Mouse (Mus musculus): ENCODE data around the gene Casq1. TPM values are rescaled to one million over a fixed set of nuclear protein-coding genes. Genes with fewer than 3 reads are reported as not detected.

Gene Casq1
- polyA plus RNA-seq, 1 experiment from 2014 or later = 2.3 TPM

GRCm38 (mm10) chr1:172204033-172204813 is 15.4 kb downstream of the Casq1 start:
- Histone ChIP-seq H3K9me3 (no peaks in the 10 kb centered on the region), H3K27ac (peak overlapping the region; percentile 99), H3K27me3 (no peaks in the 10 kb centered on the region), H3K4me1 (peaks cover 76% of the 10 kb centered on the region), H3K9ac (peak overlapping the region; percentile 91), H3K36me3 (replicated peaks) (peaks cover 12% of the 10 kb centered on the region), H3K4me3 (replicated peaks) (peak overlapping the region; percentile 84), H3K4me2 (peak overlapping the region; percentile 73)
- 0% methylated on average over 9 of the region's 9 CpGs for WGBS
- no peak for ATAC-seq (ENCODE audit: low FRiP score)

DNA sequence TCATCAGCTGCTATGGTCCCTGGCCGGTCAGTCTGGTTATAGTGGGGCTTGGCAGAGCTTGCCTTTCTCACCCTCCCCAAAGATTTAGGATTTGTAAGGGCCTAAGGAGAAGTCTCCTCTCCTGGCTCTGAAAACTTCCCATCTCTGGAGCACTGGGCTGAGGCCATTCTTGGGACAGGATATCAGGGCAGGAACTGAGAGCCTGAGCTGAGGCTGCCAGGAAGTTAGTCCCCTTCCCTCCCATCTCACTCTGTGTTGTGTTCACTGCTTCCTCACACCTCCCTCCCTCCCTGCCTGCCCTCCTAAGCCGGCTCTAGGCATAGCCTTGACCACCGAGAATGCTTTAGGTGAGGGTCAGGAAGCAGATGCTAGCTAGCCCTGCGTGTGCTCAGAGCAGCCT is 16.1 kb downstream of the Casq1 start:
- no peak for ATAC-seq (ENCODE audit: low FRiP score)
- Histone ChIP-seq H3K27me3 (no peaks in the 10 kb centered on the region), H3K27ac (peak overlapping the region; percentile 99), H3K4me1 (peaks cover 76% of the 10 kb centered on the region), H3K36me3 (replicated peaks) (peaks cover 18% of the 10 kb centered on the region), H3K4me2 (peak overlapping the region; percentile 73), H3K4me3 (replicated peaks) (peak overlapping the region; percentile 84), H3K9ac (peak overlapping the region; percentile 91), H3K9me3 (no peaks in the 10 kb centered on the region)
- WGBS = 1% methylated on average over 4 of the region's 4 CpGs

DNA sequence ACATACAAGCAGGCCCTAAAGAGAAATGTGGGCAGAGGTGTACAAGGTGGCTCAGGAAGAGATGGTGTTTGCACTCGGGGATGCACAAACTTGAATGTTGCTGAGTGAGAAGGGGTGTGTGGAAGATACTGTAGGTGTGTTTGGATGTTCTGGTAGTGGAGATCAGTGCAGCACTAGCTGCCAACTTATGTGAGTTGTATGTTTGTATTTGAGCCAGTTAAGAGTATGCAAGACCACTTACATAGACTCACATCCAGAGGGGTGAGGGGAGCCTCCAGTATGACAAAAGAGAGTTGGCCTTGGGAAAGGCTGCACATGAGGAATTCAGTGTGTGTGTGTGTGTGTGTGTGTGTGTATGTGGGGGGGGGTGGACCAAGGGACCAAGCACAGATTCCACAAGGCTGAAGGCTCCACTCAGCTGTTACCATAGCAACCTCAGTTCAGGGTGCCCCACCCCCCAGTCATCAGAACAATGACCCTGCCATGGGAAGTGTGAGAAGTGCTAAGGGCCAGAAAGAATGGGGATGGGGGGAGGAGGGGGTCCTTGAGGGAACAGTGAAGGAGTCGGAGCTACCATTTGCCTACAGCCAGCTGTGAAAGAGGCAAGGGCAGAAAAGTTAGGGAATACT is 16.7 kb downstream of the Casq1 start:
- H3K27ac ChIP-seq = peak overlapping the region; percentile 99
- H3K4me2 ChIP-seq = peak overlapping the region; percentile 73
- H3K9me3 ChIP-seq = no peaks in the 10 kb centered on the region
- H3K27me3 ChIP-seq = no peaks in the 10 kb centered on the region
- H3K9ac ChIP-seq = peak overlapping the region; percentile 91
- ATAC-seq (ENCODE audit: low FRiP score) = peak; percentile 65
- peaks cover 23% of the 10 kb centered on the region for H3K36me3 ChIP-seq (replicated peaks)
- H3K4me1 ChIP-seq = peaks cover 79% of the 10 kb centered on the region
- H3K4me3 ChIP-seq (replicated peaks) = peak overlapping the region; percentile 84
- WGBS = 6% methylated on average over 2 of the region's 2 CpGs

DNA sequence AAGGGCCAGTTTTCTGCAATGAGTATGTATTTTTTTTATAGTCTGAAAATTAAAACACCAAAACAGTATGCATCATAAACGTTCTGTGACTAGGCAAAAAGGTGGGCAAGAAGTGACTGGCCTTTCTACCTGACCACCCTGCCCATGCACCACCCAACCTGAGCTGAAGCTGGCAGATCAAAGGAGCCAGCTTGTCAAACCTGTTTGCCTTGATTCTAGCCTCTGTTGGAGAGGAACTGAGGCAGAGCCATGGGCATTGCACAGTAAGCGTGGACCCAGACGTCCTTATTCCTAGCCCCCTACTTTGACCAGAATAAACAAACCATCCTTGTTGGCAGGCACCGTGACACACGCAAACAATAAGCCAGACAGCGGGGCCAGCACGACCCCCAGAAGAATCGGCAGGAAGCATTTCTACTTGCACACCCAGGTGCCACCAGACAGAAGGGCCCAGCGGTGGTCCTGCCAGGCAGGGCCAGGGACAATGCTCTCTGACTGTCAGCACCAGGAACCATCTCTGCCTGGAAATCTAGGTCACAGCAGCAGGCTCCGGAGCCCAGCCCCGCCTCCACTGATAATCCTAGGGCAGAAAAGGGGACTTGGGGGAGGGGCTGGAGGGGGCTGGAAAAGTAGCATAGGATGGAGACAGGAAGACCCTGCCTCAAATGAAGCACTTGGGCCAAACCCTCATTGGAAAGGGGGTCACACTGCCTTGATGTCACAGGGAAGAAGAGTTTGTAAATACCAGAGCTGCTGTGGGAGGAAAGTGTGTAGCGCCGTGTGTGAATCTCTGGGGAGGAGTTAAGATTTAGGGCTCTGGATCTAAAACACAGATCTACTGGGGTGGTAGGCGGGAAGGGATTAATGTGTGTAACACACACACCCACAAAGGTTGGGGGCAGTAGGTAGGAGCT is 17.4 kb downstream of the Casq1 start:
- ATAC-seq (ENCODE audit: low FRiP score) = no peak
- H3K27me3 ChIP-seq = no peaks in the 10 kb centered on the region
- peaks cover 31% of the 10 kb centered on the region for H3K36me3 ChIP-seq (replicated peaks)
- peak overlapping the region; percentile 84 for H3K4me3 ChIP-seq (replicated peaks)
- no peaks in the 10 kb centered on the region for H3K9me3 ChIP-seq
- H3K9ac ChIP-seq = peak overlapping the region; percentile 61
- H3K4me1 ChIP-seq = peaks cover 73% of the 10 kb centered on the region
- H3K4me2 ChIP-seq = peak overlapping the region; percentile 73
- WGBS = 6% methylated on average over 14 of the region's 14 CpGs
- H3K27ac ChIP-seq = peak overlapping the region; percentile 99

GRCm38 (mm10) chr1:172200871-172201447 is 18.7 kb downstream of the Casq1 start:
- peak; percentile 73 for ATAC-seq (ENCODE audit: low FRiP score)
- Histone ChIP-seq H3K27ac (peak overlapping the region; percentile 99), H3K27me3 (no peaks in the 10 kb centered on the region), H3K4me3 (replicated peaks) (peak overlapping the region; percentile 84), H3K4me2 (peak overlapping the region; percentile 73), H3K36me3 (replicated peaks) (peaks cover 44% of the 10 kb centered on the region), H3K4me1 (peaks cover 69% of the 10 kb centered on the region), H3K9me3 (no peaks in the 10 kb centered on the region), H3K9ac (peak overlapping the region; percentile 39)
- 6% methylated on average over 7 of the region's 7 CpGs for WGBS

GRCm38 (mm10) chr1:172200161-172200560 is 19.5 kb downstream of the Casq1 start:
- WGBS = 73% methylated on average over 5 of the region's 5 CpGs
- peaks cover 51% of the 10 kb centered on the region for H3K36me3 ChIP-seq (replicated peaks)
- H3K4me2 ChIP-seq = peak overlapping the region; percentile 73
- no peaks in the 10 kb centered on the region for H3K27me3 ChIP-seq
- no peak for ATAC-seq (ENCODE audit: low FRiP score)
- H3K9me3 ChIP-seq = no peaks in the 10 kb centered on the region
- H3K27ac ChIP-seq = peak overlapping the region; percentile 99
- peak overlapping the region; percentile 84; the same call in 1 of the 2 replicates for H3K4me3 ChIP-seq (replicated peaks)
- peaks cover 68% of the 10 kb centered on the region for H3K4me1 ChIP-seq
- H3K9ac ChIP-seq = peak overlapping the region; percentile 39; the same call in 1 of the 2 replicates

DNA sequence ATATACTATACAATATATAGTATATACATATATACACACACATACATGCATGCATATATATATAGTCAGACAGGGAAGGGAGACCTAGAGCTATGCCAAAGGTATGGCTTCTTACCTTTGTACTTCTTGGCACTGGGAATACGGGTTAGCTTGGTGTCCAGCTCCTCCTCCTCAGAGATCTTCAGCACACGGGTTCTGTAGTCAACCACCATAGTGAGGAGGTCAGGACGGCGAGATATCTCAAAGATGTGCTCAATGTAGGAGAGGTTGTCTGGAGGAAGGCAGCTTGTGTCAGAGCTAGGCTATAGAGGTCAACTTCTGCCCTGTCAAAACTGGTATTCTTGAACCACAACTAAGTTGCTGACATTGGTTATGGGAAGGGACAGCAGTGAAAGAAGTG is 20.7 kb downstream of the Casq1 start:
- Histone ChIP-seq H3K36me3 (replicated peaks) (peaks cover 62% of the 10 kb centered on the region), H3K9ac (no peak overlapping the region), H3K4me3 (replicated peaks) (no peak overlapping the region), H3K9me3 (no peaks in the 10 kb centered on the region), H3K4me1 (peaks cover 61% of the 10 kb centered on the region), H3K27me3 (no peaks in the 10 kb centered on the region), H3K4me2 (no peak overlapping the region), H3K27ac (no peak overlapping the region)
- ATAC-seq (ENCODE audit: low FRiP score) = no peak
- WGBS = 91% methylated on average over 4 of the region's 4 CpGs

GRCm38 (mm10) chr1:172198316-172198715 is 21.4 kb downstream of the Casq1 start:
- no peak overlapping the region for H3K4me2 ChIP-seq
- 85% methylated on average over 8 of the region's 8 CpGs for WGBS
- H3K4me1 ChIP-seq = peaks cover 54% of the 10 kb centered on the region
- H3K4me3 ChIP-seq (replicated peaks) = no peak overlapping the region
- no peak overlapping the region for H3K9ac ChIP-seq
- peaks cover 68% of the 10 kb centered on the region for H3K36me3 ChIP-seq (replicated peaks)
- no peak for ATAC-seq (ENCODE audit: low FRiP score)
- H3K27me3 ChIP-seq = no peaks in the 10 kb centered on the region
- peak overlapping the region; percentile 50 for H3K27ac ChIP-seq
- H3K9me3 ChIP-seq = no peaks in the 10 kb centered on the region

DNA sequence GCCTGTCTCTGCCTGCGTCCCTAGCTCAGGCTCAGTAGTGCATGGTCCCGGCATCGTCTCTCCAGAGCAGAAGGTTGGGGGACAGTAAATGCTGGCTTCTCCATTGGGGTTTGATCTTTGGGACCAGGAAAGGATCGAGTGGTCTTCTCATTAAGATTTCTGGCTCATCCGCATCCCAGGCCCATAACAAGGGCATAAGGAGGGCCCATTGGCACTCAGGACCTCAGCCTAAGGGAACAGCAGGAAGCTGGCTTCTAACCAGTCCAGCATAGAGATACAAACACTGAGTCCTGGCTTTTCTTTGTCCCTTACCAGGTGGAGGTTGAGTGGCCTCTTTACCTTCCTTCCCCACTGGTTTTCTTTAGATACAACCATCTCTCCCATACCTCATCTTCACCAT is 21.8 kb downstream of the Casq1 start:
- H3K9ac ChIP-seq = no peak overlapping the region
- H3K36me3 ChIP-seq (replicated peaks) = peaks cover 68% of the 10 kb centered on the region
- peak overlapping the region; percentile 50 for H3K27ac ChIP-seq
- no peak overlapping the region for H3K4me2 ChIP-seq
- no peak for ATAC-seq (ENCODE audit: low FRiP score)
- H3K4me3 ChIP-seq (replicated peaks) = no peak overlapping the region
- no peaks in the 10 kb centered on the region for H3K9me3 ChIP-seq
- peaks cover 49% of the 10 kb centered on the region for H3K4me1 ChIP-seq
- no peaks in the 10 kb centered on the region for H3K27me3 ChIP-seq
- 82% methylated on average over 5 of the region's 5 CpGs for WGBS

DNA sequence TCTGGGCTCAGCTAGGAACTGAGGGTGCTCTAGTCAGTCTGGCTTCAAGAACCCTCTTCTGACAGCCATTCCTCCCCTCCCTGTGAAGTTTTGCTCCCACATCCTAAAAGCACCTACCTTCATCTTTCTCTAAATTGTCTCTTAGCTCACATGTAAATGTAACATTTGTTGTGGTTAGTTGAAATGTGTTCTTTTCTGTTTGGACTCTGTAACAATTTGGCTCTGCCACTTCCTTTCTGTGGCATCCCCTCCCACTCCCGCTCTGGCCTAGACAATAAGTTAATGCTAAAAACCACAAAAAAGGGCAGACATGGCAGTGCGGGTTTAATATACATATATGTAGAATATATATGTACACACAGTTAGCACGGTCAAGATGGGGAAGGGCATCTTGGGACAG is 22.5 kb downstream of the Casq1 start:
- ATAC-seq (ENCODE audit: low FRiP score) = no peak
- H3K4me2 ChIP-seq = no peak overlapping the region
- H3K27ac ChIP-seq = peak overlapping the region; percentile 59; the same call in 1 of the 2 replicates
- no peaks in the 10 kb centered on the region for H3K27me3 ChIP-seq
- no peak overlapping the region for H3K9ac ChIP-seq
- peaks cover 75% of the 10 kb centered on the region for H3K36me3 ChIP-seq (replicated peaks)
- H3K4me1 ChIP-seq = peaks cover 42% of the 10 kb centered on the region
- H3K9me3 ChIP-seq = no peaks in the 10 kb centered on the region
- no peak overlapping the region for H3K4me3 ChIP-seq (replicated peaks)
- WGBS = 87% methylated on average over 3 of the region's 3 CpGs

DNA sequence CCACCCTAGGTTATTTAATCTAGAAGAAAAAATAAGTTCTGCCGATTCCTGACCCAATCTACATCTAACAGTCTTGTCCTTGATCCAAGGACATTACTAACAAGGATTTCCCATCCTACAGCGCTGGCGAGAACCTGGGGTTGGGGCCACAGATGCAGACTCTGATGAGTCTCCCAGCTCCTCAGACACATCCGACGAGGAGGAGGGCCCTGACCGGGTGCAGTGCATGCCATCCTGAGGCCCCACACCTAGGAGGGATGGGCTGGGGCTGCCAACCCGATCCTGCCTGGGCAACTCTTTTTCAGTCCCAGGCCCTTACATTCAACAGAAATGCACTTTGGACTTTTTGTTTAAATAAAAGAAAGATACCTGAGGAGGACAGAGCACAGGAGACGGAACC is 25.2 kb downstream of the Casq1 start:
- H3K4me2 ChIP-seq = no peak overlapping the region
- peaks cover 92% of the 10 kb centered on the region for H3K36me3 ChIP-seq (replicated peaks)
- H3K27me3 ChIP-seq = no peaks in the 10 kb centered on the region
- no peak overlapping the region for H3K4me3 ChIP-seq (replicated peaks)
- H3K9ac ChIP-seq = no peak overlapping the region
- H3K9me3 ChIP-seq = no peaks in the 10 kb centered on the region
- peak overlapping the region; percentile 56; the same call in 1 of the 2 replicates for H3K27ac ChIP-seq
- WGBS = 78% methylated on average over 8 of the region's 8 CpGs
- peaks cover 15% of the 10 kb centered on the region for H3K4me1 ChIP-seq
- no peak for ATAC-seq (ENCODE audit: low FRiP score)
